Mouse (Mus musculus) cerebellum, postnatal 36 days (tissue): ENCODE measurements around the gene Dapp1.
"Not testable (repeated sequence)": the region's sequence is repeated elsewhere in the genome, so short reads cannot be mapped to it uniquely, and the experiment has no call there.

ENCODE experiments used
- DNase-seq, 2 experiments: peaks; one replicate each; pipeline ENCODE4 v3.0.0; 2021 to 2022; ENCODE audit warnings: mixed read lengths in 2 of 2

Dapp1 gene

DNA sequence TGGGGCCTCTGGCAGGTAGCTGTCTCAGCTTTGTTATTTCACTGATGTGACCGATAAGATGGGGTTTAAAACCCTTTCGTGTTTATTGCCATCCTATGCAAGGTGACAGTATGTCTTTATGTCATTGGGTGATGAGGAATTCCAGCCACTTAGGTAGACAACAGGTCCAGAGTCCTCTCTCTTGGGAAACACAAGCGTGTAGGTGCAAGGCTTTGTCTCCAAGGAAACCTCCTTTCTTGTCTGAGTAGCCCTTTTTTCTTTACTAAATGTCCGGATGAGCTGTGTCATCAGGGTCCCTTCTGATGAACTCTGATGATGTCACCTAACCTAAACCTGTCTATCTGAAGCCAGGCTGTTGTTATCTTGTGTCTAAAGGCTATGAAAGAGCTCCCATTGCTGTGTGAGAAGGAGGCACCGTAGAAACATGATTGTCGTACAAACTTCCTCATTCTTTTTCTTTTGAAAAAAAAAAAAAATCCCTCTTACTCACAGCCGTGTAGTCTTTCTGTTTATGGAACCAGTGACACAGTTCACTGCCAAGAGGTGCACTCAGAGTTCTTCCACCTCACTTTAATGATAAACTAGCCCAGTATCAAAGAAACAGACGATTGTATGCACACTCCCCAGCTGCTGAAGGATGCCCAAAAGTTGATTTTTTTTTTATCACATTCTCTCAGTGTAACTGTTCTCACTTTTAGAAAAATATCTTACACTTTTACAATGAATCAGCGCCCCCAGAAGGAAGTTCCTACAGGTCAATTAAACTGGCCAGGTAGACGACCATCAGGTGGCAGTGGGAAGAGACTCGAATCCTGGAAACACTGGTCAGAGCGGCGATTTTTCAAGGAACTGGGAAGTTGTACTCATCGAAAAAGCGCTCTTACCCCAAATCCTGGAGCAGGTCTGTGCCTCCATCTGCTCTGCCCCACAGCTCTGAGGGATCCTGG is 637 bp downstream of the Dapp1 start:
- DNase-seq, result no peak

DNA sequence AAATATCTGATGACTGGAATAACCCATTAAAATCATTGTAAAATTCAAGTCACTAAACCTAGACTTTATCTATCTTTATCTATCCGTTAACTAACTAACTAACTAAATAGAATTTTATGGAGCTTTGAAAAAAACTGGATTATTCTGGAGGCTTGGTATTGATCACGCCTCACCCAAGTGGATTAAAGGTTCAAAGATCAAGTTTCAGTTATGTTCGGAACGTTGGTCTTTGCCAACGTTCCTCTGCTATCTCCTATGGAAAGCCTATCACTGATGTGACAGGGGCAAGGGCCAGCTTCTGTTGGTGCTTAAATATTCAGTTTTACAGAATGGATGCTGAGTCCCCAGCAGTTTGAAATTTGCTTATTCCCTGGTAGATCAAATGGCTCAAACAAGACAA is 3.1 kb downstream of the Dapp1 start:
- no peak for DNase-seq

GRCm38 (mm10) chr3:137977629-137978041 is 3.7 kb downstream of the Dapp1 start:
- DNase-seq, result no peak

DNA sequence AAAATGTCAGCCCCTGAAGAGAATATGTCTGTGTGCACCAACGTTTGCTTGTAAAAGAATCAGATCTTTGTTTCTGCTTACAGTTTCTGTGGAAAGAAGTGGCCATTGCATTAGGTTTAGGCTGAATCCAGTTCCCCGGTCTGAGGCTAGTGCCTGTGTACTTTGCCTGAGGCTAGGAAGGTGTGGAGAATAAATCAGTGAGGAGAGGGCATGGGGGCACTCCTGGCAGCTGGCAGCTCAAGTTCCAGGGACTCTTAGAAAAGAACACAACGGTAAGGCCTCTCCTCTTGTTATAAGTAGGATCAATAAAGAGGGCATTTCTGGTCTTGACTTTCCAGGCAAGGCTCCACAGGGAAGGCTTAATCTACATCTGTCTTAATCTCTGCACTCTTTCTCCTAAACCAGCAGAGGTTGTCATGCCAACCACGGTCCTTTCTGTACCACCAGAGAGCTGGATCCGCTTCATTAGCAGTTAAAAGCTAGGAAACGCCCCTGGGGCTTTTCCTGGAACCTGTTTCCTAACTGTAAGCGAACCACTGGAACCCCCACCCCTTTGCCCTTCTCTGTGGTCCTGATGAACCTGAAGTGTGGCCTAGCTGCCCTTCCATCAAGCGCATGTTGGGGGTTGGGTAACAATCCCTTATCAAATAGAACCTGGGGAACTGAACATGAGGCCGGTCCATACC is 4.3 kb downstream of the Dapp1 start:
- DNase-seq, result no peak

DNA sequence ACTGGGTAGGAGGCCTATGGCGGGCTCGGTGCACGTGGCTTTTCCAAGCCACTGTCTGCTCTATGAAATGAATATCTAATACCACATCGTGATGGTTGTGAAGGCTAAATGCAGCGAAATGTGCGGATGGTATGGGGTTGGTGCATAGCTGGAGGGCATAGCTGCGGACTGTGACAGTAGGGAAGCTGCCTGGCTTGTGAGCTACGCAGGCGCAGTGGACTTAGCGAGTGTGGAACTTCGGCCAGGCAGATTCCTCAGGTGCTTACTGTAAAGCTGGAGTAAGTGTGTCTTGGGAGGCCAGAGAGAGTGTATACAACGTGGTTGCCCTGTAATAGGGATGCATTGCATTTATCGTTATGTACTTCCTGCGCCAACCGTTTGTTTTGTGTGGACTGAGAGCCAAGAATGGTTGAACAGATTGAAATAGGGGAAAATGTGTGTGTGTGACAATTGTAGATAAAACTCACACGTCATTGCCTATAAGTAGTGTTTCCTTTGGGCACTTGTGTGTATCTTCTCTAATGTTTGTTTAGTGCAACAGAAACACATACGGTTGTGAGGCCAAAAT is 5.4 kb downstream of the Dapp1 start:
- no peak for DNase-seq

DNA sequence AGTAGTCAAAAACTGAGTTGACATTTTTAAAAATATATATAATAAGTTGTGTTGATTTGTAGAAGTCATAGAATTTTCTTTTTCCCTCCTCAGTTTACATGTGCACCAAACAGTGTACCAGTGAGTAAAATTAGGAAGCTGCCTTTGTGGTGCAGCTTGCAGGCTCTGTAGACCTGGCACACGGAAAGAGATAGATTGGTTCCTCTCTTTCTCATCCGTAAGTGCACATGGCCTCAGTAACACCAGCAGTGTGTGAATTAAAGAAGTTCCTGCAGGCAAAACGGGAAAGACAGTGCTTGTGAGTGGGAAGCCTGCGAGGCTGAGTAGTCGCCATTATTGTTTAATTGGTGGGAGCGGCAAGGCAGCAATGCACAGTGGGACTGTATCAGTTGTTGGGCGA is 5.9 kb downstream of the Dapp1 start:
- no peak for DNase-seq

DNA sequence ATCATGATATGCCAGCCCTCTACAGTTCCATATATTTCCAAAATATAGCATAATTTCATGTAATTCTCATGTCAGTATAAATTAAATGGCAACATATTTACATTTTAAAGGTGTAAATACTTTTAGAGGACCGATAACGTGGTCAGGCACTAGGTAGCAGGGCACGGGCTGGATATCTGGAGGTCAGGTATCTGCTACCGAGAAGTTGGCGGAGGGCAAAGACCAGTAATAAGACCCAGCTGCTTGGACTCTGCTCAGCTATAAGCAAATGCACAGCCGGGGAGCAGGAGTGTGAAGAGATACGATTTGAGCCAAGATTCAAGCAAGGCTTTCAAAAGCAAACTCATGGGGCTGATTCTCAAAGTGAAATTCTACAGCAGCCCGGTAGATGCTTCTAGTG is 7.0 kb downstream of the Dapp1 start:
- DNase-seq, result no peak

DNA sequence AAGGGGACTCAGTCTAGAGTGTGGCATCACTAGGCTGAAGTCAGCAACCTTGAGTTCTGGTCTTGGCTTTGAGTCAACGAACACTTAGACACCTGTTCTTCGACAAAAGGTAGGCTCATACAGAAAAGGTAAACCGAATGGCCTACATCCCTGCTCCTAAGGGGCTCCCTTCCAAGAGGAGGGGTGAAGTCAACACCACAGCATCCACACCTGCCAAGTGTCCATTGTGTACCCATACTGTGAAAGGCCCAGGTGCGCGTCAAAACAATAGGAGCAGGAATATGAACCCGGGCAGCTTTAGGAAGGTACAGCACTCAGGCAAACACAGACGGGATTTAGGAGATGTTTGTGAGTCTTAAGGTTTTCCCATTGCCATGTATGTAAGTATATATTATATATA is 8.4 kb downstream of the Dapp1 start:
- no peak for DNase-seq

- DNase-seq, result no peak
Measured at GRCm38 (mm10) chr3:137972224-137972623, 9.1 kb downstream of the Dapp1 start.

- peak; percentile 29 to 35 for DNase-seq
Measured at GRCm38 (mm10) chr3:137969951-137970350, 11.4 kb downstream of the Dapp1 start.

DNA sequence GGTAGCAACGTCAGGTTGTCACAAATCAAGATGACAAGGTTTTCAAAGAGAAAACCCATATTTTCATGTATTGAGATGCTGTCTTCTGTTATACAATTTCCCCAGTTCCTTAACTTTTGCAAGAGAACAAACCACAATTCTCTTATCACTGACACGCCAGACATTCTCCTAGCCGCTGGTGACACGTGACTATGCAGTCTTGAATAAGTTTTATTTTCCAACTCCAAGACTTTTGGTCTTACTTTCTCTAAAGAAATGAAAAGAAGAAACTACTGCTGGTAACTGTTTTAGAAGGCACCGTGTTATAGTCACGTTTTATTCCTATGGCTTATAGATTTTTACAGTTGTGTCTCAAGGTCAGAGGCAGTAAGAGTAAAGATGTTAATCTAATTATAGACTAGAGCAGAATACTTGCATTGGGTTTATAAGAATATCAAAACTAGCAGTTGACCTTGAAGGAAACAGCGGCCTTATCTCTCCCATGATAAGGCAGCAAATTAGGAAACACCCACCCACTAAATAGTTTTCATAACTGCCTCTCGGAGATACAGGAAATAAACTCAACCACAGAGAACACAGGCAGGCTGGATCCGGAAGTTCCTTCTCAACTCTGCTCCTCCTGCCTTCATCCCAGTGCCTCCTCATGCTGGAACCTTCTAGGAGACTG is 12.4 kb downstream of the Dapp1 start:
- DNase-seq, result no peak

DNA sequence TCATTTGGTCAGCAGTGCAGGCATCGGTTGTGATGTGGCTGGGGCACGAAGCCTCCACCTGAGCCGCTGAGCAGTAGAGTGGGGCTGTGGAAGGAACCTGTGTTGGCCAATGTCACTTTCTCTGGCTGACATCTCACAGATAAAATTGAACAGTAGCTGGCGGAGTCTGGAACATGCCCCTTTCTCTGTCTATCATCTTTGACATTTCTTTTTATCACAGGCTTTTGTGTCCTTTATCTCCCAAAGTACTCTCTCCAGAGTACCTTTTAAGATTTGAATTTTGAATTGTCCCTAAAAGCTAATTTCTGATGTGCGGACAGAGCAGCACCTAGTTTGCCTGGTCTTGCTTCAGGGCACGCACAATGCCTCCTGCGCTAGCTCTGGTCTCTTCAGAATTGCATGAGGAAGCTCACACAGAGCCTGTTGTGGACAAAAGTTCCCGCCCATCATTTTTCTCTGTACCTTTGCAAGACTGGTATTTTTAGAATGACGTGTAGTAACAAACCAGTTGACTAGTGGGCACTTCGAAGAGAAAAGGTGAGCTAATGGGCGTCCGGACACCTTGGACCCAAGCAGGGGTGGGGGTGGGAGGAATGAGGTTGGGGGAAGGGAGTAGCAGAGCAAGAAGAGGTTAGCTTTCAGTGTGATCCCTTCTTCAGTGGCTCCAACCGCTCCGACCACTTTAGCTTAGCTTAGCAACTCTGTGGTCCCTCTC is 13.1 kb downstream of the Dapp1 start:
- no peak for DNase-seq

DNA sequence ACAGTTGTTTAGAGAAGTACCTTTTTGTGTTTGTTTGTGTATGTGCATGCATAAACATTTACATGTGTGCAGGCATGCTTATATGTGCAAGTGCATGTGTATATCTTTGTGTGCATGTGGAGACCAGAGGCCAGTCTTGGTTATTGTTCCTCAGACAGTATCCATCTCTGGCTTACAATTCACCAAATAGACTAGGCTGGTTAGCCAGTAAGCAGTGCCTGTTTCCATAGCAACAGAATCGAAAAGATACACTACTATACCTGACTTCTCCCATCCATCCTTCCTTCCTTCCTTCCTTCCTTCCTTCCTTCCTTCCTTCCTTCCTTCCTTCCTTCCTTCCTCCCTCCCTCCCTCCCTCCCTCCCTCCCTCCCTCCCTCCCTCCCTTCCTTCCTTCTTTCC is 17.3 kb downstream of the Dapp1 start:
- DNase-seq, result not testable (repeated sequence)

- no peak for DNase-seq
Measured at GRCm38 (mm10) chr3:137963508-137963907, 17.8 kb downstream of the Dapp1 start.

- peak; percentile 56 to 63 for DNase-seq
Measured at GRCm38 (mm10) chr3:137961736-137962385, 19.5 kb downstream of the Dapp1 start.

- peak; percentile 14 to 22 for DNase-seq
Measured at GRCm38 (mm10) chr3:137959456-137959855, 21.9 kb downstream of the Dapp1 start.

- no peak for DNase-seq
Measured at GRCm38 (mm10) chr3:137958352-137958751, 23.0 kb downstream of the Dapp1 start.

DNA sequence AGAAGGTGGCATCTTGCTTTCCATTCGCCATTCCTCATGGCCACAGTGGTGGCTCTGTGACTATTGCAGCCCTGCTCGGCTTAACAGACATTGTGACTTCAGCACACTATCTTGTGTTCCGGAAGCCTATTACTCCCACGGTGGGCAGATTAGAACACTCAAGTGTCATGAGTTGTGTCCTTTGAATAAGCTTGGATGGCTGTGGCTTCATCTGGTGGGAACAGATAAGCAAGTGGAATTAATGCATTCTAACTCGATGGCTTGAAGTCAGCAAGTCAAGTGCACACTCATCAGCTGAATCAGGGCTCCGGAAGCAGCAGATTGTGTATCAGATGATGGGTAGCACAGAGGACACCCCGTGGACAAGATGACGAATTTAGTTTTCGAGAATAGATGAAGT is 23.5 kb downstream of the Dapp1 start:
- DNase-seq, result no peak

DNA sequence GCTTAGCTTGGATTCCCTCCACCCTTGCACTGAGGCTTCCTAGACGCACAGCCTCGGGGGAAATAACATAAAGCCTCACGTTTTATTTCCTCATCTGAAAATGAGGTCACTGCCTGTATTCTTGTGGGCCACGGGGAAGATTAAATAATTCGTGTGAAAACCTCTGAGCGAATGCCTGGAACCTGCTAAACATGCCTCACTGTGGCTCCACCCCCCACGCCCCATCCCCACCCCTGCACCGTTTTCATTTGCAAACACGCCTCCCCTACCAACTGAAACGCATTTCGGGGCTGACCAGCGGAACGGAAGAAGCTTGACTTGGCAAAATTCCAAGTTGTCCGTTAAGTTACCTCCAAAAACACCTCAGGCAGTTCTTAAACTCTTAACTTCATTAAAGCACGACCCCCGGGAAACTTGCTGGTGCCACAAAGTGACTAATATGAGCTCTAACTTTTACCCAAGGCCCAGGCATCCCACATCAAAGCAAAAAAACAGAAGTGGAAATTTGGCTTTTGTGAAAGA is 25.7 kb downstream of the Dapp1 start:
- no peak for DNase-seq

GRCm38 (mm10) chr3:137954256-137954916 is 27.0 kb downstream of the Dapp1 start:
- DNase-seq, result no peak
